ENCODE assay signal across 9 mouse cellular contexts in genomic region chr5:38277098-38277866, GRCm38 (mm10). TPM values are rescaled to one million over a fixed set of nuclear protein-coding genes. Genes with fewer than 3 reads are reported as not detected.
DNase-seq lines count a peak whose midpoint lies in the region; ATAC-seq and TF ChIP-seq lines count a peak whose summit lies in the region.
"Had no signal": no experiment of that assay in that cellular context is flagged by ENCODE, and none has a peak within 500 bp of the region (broad histone marks: within the 10 kb centered on the region; RNA-seq: fewer than 3 reads in every experiment).

No protein-coding gene starts in this region.

- H3K4me1 ChIP-seq in kidney, postnatal 0 days (replicated peaks; ENCODE audit: insufficient read depth, low read length) = peaks cover 9% of the 10 kb centered on the region; the same call in 1 of the 2 replicates
- no peaks in the 10 kb centered on the region; the same call in 1 of the 2 replicates for H3K4me1 ChIP-seq in hindbrain, embryonic 14.5 days (replicated peaks; ENCODE audit: control insufficient read depth, insufficient read depth, low read length)
- peaks cover 21% of the 10 kb centered on the region for H3K4me1 ChIP-seq in neural tube, embryonic 13.5 days (replicated peaks)
- no peaks in the 10 kb centered on the region; the same call in 1 of the 2 replicates for H3K4me1 ChIP-seq in kidney, adult 2 months (ENCODE audit: control insufficient read depth, insufficient read depth, low read length)

- 0 out of 2 replicates have a peak, but pooled peaks have one; percentile 19 for ATAC-seq in kidney, postnatal 0 days (replicated peaks; ENCODE audit: low FRiP score, low read depth)
- 0 out of 2 replicates have a peak, but pooled peaks have one; percentile 49 for ATAC-seq in hindbrain, embryonic 14.5 days (ENCODE audit: low FRiP score)
- ATAC-seq in neural tube, embryonic 13.5 days (ENCODE audit: low read depth) = peak; percentile 62; the same call in 1 of the 2 replicates

- no peak overlapping the region for H3K27ac ChIP-seq in kidney, postnatal 0 days
- no peak overlapping the region for H3K27ac ChIP-seq in hindbrain, embryonic 14.5 days
- H3K27ac ChIP-seq in neural tube, embryonic 13.5 days (replicated peaks) = no peak overlapping the region
- H3K27ac ChIP-seq in kidney, adult 2 months (ENCODE audit: insufficient read depth, low read depth, low read length) = no peak overlapping the region

- no peaks in the 10 kb centered on the region for H3K9me3 ChIP-seq in kidney, postnatal 0 days (replicated peaks; ENCODE audit: low read length)
- H3K9me3 ChIP-seq in hindbrain, embryonic 14.5 days (ENCODE audit: control insufficient read depth, low read length) = no peaks in the 10 kb centered on the region
- no peaks in the 10 kb centered on the region for H3K9me3 ChIP-seq in neural tube, embryonic 13.5 days

- H3K4me2 ChIP-seq in kidney, postnatal 0 days (ENCODE audit: low read length) = peak overlapping the region; percentile 45
- H3K4me2 ChIP-seq in hindbrain, embryonic 14.5 days (replicated peaks) = peak overlapping the region; percentile 48
- H3K4me2 ChIP-seq in neural tube, embryonic 13.5 days = peak overlapping the region; percentile 61

- 2% methylated on average over 61 of the region's 65 CpGs for WGBS in kidney, postnatal 0 days
- under 1% methylated on average over 58 of the region's 65 CpGs for WGBS in hindbrain, embryonic 14.5 days
- under 1% methylated on average over 62 of the region's 65 CpGs for whole genome bisulfite sequencing in neural tube, embryonic 13.5 days
- WGBS in kidney, adult 2 months = 3% methylated on average over 65 of the region's 65 CpGs

- no peaks in the 10 kb centered on the region for H3K36me3 ChIP-seq in kidney, postnatal 0 days (ENCODE audit: insufficient read depth, low read length)
- H3K36me3 ChIP-seq in hindbrain, embryonic 14.5 days (replicated peaks; ENCODE audit: control insufficient read depth, insufficient read depth) = no peaks in the 10 kb centered on the region
- no peaks in the 10 kb centered on the region for H3K36me3 ChIP-seq in neural tube, embryonic 13.5 days
- no peaks in the 10 kb centered on the region for H3K36me3 ChIP-seq in kidney, adult 2 months (ENCODE audit: control insufficient read depth, insufficient read depth, low read length)

- no peak for TF ChIP-seq CTCF in kidney, postnatal 0 days (IDR thresholded peaks at IDR 0.05; ENCODE audit: low read depth)
- no peak for TF ChIP-seq CTCF in kidney, adult 2 months (conservative IDR thresholded peaks at IDR 0.05; ENCODE audit: insufficient read depth, insufficient read length, low read depth, low read length)

- no peak for TF ChIP-seq POLR2A in kidney, adult 2 months (IDR thresholded peaks at IDR 0.05; ENCODE audit: low read depth, low read length)

- H3K9ac ChIP-seq in kidney, postnatal 0 days (ENCODE audit: low read depth, low read length) = no peak overlapping the region
- peak overlapping the region; percentile 9 for H3K9ac ChIP-seq in hindbrain, embryonic 14.5 days
- H3K9ac ChIP-seq in neural tube, embryonic 13.5 days = peak overlapping the region; percentile 26; the same call in 1 of the 2 replicates

- DNase-seq in kidney, postnatal 0 days (ENCODE audit: low spot score) = no peak
- no peak for DNase-seq in kidney, postnatal 36 days
- peak; percentile 39 for DNase-seq in embryo, embryonic 11 days
- no peak for DNase-seq in hindbrain, embryonic 14.5 days (ENCODE audit: low spot score)
- DNase-seq in Muller cell, postnatal 12 days (ENCODE audit: inconsistent ontology term) = no peak
- DNase-seq in kidney, adult 2 months = no peak
- DNase-seq in spleen, adult 12 weeks (ENCODE audit: low spot score) = no peak

- peak overlapping the region; percentile 20; the same call in 1 of the 2 replicates for H3K4me3 ChIP-seq in kidney, postnatal 0 days (replicated peaks; ENCODE audit: low read depth, low read length)
- peak overlapping the region; percentile 28 for H3K4me3 ChIP-seq in hindbrain, embryonic 14.5 days (replicated peaks; ENCODE audit: low read length)
- peak overlapping the region; percentile 37 for H3K4me3 ChIP-seq in neural tube, embryonic 13.5 days
- no peak overlapping the region; the same call in 1 of the 2 replicates for H3K4me3 ChIP-seq in kidney, adult 2 months (ENCODE audit: insufficient read depth, low read depth, low read length)

- peaks cover 33% of the 10 kb centered on the region for H3K27me3 ChIP-seq in kidney, postnatal 0 days (ENCODE audit: insufficient read depth, low read length)
- peaks cover 71% of the 10 kb centered on the region for H3K27me3 ChIP-seq in hindbrain, embryonic 14.5 days (ENCODE audit: control insufficient read depth, insufficient read depth, low read length)
- H3K27me3 ChIP-seq in neural tube, embryonic 13.5 days = peaks cover 81% of the 10 kb centered on the region
- H3K27me3 ChIP-seq in kidney, adult 2 months (replicated peaks; ENCODE audit: control insufficient read depth, insufficient read depth, low read length) = peaks cover 2% of the 10 kb centered on the region

RNA-seq across cellular contexts. Expression of gene Otop1, which starts 1.5 kb away (rescaled TPM):
- not detected in 2 replicates for polyA plus RNA-seq in kidney, postnatal 0 days (2015; fragmentation: Nextera tagmentation; extraction: Ambion mirVana)
- not detected in 2 replicates for polyA plus RNA-seq in hindbrain, embryonic 14.5 days (2014; fragmentation: Nextera tagmentation; extraction: Ambion mirVana)
- polyA plus RNA-seq in neural tube, embryonic 13.5 days (2015; fragmentation: Nextera tagmentation; extraction: Ambion mirVana) = not detected in 2 replicates
- 3.3 and 5.1 TPM in 2 replicates for polyA plus RNA-seq in kidney, adult 2 months (2012; rRNA removed)

RNA-seq across cellular contexts. Expression of gene Tmem128, which starts 17.3 kb away (rescaled TPM):
- 105 and 108 TPM in 2 replicates for polyA plus RNA-seq in kidney, postnatal 0 days (2015; fragmentation: Nextera tagmentation; extraction: Ambion mirVana)
- 99.6 and 102 TPM in 2 replicates for polyA plus RNA-seq in hindbrain, embryonic 14.5 days (2014; fragmentation: Nextera tagmentation; extraction: Ambion mirVana)
- polyA plus RNA-seq in neural tube, embryonic 13.5 days (2015; fragmentation: Nextera tagmentation; extraction: Ambion mirVana) = 114 and 116 TPM in 2 replicates
- 33.3 and 40.6 TPM in 2 replicates for polyA plus RNA-seq in kidney, adult 2 months (2012; rRNA removed)

RNA-seq across cellular contexts. Expression of gene Drd5, which starts 41.9 kb away (rescaled TPM):
- not detected in 2 replicates for polyA plus RNA-seq in kidney, postnatal 0 days (2015; fragmentation: Nextera tagmentation; extraction: Ambion mirVana)
- 0.46 and 0.69 TPM in 2 replicates for polyA plus RNA-seq in hindbrain, embryonic 14.5 days (2014; fragmentation: Nextera tagmentation; extraction: Ambion mirVana)
- polyA plus RNA-seq in neural tube, embryonic 13.5 days (2015; fragmentation: Nextera tagmentation; extraction: Ambion mirVana) = 0.27 and 0.28 TPM in 2 replicates
- polyA plus RNA-seq in kidney, adult 2 months (2012; rRNA removed) = not detected in 2 replicates
- polyA plus RNA-seq: large intestine, adult 2 months had no signal

RNA-seq across cellular contexts. Expression of gene Lyar, which starts 57.0 kb away (rescaled TPM):
- 86.9 and 90.1 TPM in 2 replicates for polyA plus RNA-seq in kidney, postnatal 0 days (2015; fragmentation: Nextera tagmentation; extraction: Ambion mirVana)
- 33.4 and 33.5 TPM in 2 replicates for polyA plus RNA-seq in hindbrain, embryonic 14.5 days (2014; fragmentation: Nextera tagmentation; extraction: Ambion mirVana)
- polyA plus RNA-seq in neural tube, embryonic 13.5 days (2015; fragmentation: Nextera tagmentation; extraction: Ambion mirVana) = 44.5 and 47.7 TPM in 2 replicates
- polyA plus RNA-seq in kidney, adult 2 months (2012; rRNA removed) = 3.6 and 5.3 TPM in 2 replicates

RNA-seq across cellular contexts. Expression of gene Zbtb49, which starts 57.0 kb away (rescaled TPM):
- 8.4 and 8.6 TPM in 2 replicates for polyA plus RNA-seq in kidney, postnatal 0 days (2015; fragmentation: Nextera tagmentation; extraction: Ambion mirVana)
- polyA plus RNA-seq in hindbrain, embryonic 14.5 days (2014; fragmentation: Nextera tagmentation; extraction: Ambion mirVana) = 17.8 TPM in 2 replicates
- polyA plus RNA-seq in neural tube, embryonic 13.5 days (2015; fragmentation: Nextera tagmentation; extraction: Ambion mirVana) = 17.1 and 19.3 TPM in 2 replicates
- polyA plus RNA-seq in kidney, adult 2 months (2012; rRNA removed) = 7.1 and 8.5 TPM in 2 replicates
